Mouse (Mus musculus): ENCODE measurements around the gene Rgl3.

The Rgl3 gene

DNA sequence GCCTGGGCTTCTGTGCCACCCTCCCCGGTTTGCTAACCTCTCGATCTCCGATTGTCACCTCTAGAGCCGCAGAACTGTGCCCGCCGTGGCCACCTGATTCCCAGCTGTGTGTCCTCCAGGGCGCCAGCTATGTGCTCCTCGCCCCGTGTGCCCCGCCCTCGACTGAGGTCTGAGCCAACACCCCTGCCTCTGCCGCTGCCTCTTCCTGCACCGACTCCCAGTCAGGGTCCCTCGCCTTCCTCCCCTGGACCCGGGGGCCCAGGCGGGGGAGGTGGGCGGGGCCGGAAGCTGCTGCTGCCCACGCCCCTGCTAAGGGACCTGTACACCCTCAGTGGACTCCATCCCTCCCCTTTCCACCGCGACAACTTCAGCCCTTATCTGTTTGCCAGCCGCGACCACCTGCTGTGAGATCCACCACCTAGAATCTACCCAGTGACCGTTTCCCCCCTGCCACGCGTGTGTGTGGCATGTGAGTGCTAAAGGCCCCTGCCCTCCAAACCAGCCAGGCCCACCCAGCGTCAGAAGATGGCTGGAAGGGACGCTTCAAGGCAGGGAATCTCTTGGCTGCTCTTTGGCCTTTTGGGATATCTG is 41.6 kb downstream of the Rgl3 start:
- no peak for DNase-seq (ENCODE audit: low read depth)

DNA sequence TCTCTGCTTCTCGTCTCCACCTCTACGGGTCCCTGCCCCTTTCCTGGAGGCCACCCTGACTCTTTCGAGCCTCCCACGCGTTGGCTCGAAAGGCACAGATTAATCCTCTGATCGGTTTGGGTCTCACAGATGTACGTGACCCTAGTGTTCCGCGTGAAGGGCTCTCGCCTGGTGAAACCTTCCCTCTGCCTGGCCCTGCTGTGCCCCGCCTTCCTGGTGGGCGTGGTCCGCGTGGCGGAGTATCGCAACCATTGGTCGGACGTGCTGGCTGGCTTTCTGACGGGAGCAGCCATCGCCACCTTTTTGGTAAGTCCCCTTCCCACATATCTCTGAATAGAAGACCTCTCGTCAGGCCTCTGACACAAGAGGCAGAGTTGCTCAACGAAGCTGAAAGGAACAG is 45.0 kb downstream of the Rgl3 start:
- no peak for DNase-seq (ENCODE audit: low read depth)

DNA sequence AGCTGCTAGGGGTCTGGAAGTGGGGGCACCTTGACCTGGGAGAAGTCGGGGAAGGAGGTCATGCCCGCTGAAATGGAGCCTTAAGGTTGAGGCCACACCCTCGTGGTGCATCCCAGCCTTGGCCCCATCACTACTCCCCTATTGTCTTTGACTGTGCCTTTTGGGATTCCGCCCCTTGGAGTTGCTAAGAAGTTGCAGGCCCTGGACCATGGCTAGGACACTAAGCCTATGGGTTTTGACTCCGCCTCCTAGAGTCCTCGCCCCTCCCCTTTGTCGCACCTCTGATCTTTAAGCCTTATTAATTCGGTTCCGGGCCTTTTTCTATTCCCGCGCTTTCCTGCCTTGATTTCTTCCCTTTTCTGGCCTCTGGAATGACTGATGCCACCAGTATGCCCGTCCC is 45.6 kb downstream of the Rgl3 start:
- no peak for DNase-seq (ENCODE audit: low read depth)

DNA sequence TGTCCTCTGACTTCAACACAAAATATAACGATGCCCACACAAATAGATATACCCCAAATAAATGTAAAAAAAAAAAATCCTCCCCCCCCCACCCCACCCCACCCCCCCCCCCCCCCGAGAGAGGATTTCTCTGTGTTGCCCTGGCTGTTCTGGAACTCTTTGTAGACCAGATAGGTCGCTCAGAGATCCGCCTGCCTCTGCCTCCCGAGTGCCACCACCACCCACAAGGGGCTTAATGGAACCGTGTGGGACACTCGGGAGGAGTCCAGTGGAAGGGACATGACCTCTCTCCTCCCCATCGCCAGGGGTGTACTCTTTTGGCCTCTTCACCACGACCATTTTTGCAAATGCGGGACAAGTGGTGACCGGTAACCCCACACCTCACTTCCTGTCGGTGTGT is 46.2 kb downstream of the Rgl3 start:
- no peak for DNase-seq (ENCODE audit: low read depth)

DNA sequence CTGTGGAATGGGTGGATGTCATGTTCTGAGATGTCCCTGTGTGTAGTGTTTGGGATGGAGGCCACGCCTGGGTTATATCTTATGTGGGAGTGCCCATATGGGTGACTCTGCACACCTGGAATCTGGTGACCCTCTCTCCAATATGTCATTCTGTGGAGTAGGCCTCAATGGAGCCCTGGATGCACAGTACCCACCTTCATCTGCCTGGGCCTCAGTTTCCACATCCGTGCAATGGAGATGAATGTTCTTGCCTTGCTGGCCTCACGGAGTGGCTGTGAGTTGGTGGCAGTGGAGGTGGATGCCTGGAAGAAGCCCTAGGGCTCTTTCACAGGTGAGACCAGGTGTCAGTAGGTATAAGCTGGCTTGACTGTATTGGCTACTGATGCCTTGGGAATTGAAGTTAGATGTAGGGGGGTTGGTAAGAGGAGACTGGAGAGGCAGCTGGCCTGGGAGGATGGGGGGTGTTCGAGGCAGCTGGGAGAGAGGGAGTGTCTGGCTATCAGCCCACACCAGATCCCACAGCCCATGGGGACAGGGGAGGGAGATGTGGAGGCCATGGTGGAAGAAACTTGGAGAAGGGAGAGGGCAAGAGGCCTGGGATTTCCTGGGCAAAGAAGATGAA is 50.9 kb downstream of the Rgl3 start:
- no peak for DNase-seq (ENCODE audit: low read depth)

DNA sequence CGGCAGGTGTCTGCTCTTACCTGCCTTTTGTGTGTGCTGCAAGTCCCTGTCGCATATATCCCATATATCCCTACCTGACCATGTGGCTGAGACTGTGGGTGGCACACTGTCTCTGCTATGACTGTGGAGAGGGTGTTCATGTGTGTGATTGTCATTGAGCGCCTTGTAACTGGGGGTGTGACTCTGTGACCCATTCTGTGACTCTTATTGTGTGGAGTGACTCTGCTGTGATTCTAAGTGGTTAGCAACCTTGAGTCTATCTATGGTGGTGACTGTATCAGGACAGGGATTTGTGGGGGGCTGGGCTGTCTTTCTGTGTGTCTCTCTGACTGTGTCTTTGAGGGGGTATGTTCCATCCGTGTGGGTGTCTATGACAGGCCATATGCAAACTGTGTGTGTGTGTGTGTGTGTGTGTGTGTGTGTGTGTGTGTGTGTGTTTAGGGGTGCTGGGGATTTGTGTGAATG is 51.5 kb downstream of the Rgl3 start:
- no peak for DNase-seq (ENCODE audit: low read depth)

DNA sequence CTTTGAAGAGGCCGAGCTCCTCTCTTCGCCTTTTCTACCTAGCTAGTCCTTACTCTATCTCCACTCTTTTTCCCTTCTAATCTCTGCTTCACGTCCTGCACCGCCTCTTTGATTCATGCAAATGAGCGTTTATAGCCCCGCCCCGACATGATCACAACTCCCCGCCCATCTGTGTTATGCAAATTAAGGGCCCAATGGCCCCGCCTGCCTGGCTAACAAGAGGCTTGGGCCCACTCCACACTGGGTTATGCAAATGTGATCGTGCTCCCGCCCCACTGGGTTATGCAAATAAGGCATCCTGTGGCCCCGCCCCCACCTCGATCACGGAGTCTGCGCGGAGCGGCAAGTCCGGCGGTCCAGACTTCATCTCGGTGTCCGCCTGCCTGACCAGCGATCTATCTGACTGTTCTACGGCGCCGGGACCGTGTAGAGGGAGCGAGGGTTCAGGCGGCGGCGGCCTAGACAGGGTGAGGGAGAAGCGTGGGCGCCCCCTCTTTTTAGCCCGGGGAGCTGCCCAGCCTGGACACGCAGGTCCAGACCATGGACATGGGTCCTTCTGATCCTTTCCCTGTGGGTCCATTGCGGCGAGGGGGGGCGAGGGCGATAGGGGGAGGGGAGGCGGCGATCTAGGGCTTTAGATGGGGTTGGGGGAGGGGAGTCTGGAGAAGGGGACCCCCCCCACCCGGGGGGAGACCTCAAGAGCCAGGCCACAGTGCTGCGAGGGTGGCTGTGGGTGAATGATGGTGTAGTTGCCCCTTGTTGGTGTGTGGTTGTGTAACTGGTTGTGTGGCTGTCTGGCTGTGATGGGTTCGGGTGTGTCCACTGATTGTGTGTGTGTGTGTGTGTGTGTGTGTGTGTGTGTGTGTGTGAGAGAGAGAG is 52.3 kb downstream of the Rgl3 start, which contains the start of gene Plppr2:
TSS of gene Plppr2 (plus strand) at position 342 of the 879 bp plus-strand sequence.
- DNase-seq (ENCODE audit: low read depth): peak; percentile 93

DNA sequence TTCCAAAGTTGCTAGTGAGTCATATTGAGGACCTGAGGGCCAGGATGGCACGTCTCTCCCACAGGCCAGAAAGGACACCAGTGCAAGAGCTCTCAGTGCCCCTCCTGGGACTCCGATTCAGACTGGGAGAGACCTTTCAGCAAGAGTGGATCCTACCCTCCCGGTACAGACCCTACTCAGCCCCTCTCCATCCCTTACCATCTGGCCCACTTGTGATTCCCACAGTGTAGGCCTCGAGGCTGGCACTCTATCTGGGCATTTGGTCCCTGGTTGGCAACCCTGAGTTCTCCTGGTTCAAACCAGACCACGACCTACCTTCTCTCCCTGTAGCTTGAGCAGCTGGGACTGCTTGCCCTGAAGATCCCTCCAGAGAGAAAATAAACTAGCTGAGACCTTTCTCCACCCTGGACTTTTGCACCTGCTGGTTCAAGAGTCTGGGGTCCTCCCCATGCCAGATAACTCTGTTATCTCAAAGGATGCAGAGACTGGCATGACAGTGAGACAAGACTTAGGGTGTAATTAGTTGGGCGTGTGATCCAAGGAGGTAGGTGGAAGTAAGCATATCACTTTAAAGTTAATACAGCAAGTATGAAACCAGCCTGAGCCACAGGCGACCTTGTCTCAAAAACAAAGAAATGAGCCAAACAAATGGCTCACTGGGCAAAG is 53.6 kb downstream of the Rgl3 start:
- DNase-seq (ENCODE audit: low read depth): no peak

DNA sequence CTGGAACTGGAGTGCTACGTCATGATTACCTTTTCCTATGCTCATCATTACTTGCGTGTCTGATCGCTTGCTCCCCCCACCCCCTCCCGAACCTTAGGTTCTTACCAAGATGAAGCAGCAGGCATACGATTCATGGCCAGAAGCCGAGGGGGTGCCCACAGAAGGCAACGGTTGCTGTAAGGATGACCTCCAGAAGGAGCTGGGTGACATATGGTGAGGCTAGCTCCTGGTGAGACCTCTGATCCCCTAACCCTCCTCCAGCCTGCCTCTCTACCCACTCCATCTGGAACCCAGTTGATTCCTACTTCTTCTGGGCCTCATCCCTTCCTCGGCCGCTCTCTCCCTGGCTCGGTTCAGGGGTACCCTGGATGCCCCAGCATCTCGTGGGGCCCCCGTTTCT is 55.2 kb downstream of the Rgl3 start:
- DNase-seq (ENCODE audit: low read depth): no peak

DNA sequence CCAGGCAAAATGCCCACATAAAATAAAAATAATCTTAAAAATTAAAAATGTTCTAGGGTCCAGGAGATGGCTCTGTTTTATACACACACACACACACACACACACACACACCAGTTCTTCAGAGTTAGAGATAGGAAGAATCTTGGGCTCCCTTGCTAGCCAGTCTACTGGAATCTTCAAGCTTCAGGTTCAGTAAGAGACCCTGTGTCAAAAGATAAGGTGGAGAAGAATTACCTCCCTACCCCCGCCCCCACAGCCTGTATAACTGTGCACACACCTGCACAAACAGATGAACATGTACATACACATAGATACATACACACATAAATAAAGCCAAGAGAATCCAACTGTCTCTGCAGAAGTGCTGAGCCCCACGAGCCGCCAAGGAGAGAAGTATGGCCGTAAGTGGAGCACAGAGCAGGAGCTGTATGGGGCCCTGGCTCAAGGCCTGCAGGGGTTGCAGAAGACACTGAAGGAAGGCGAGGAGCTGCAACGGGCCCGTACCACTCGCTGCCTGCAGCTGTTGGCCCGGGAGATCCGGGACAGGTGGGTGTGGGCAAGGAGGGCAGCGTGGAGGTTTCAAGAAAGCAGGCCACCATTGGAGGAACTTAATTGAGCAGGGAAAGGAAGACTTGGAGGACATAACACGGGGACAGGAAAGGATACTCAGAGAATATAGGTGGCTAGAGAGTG is 56.7 kb downstream of the Rgl3 start:
- no peak for DNase-seq (ENCODE audit: low read depth)

DNA sequence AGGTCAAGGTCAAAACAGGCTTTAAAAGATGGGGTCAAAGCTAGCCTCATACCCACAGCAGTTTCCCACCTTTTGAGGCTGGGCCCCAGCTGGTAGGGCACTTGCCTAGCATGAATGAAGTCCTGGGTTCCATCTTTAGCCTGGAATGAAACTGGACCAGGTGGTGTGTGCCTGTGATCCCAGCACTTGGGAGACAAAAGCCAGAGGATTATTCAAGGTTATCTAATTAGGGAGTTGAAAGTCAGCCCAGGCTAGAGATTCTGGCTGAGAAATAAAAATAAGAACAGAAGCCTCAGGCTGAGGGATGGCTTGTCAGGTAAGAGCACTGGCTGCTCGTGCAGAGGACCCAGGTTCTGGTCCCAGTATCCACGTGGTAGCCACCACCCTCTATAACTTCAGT is 57.2 kb downstream of the Rgl3 start:
- DNase-seq (ENCODE audit: low read depth): no peak

DNA sequence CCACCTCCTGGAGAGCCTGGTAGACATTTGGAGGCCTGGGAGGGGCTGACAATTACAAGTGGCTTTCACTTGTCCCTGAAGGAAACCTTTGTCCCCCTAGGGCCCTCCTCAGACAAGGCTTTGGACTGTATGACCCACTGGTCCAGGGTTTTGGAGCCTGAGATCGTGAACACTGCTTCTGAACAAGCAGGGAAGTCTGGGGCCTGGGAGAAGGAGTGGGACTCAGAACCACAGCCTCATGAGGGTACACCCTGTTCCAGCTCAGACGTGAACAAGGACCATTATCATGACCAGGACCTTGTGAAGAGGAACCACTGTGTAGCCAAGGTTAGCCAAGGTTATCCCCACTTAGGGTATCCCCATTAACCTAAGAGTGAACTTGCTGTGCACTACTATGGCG is 60.0 kb downstream of the Rgl3 start:
- DNase-seq (ENCODE audit: low read depth): no peak

DNA sequence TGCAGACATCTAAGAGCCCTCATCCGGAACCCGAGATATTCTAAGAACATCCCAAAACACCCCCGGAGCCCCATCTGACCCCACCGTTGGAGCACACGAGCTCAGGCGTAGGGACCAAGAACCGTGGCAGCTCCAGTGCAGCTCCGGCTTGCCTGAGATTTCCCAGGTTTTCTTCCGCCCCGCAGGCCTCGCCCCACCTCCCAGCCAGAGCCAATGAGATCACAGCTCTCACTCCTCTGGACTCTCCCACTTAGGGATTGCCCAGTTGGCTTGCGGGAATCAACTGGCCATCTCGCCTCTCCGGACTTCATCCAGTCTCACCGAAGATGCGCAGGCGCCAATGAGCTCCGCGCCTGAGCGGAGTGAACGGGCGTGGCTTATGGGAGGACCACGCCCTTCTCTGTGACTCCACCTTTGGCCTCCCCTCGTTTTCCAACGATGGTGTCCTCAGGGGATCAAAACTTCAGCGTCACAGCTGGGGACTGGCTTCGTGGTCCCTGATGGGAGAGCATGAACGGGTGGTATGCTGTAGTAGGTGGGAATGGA is 62.0 kb downstream of the Rgl3 start, which contains the start of the genes Ccdc159 and Tmem205:
TSS of gene Ccdc159 (plus strand) at position 264 of the 546 bp plus-strand sequence.
TSS of gene Tmem205 (minus strand) at position 349 of the 546 bp plus-strand sequence.
- DNase-seq (ENCODE audit: low read depth): peak; percentile 74

DNA sequence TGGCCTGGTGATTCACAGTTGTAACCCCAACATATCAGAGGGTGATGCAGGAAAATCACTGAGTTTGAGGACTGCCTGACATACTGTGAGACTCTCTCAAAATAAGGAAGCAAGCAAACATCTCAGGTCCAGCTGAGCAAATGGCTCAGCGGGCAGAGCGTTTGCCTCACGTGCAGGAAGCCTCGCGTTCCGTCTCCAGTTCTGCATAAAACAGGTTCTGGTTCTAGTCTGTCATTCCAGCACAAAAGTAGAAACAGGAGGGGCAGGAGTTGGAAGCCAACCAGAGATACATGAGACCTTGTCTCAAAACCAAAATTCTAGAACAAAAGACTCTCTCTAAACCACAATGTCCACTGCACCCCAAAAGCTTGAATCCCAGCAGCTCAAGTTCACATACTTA is 62.5 kb downstream of the Rgl3 start:
- DNase-seq (ENCODE audit: low read depth): no peak

DNA sequence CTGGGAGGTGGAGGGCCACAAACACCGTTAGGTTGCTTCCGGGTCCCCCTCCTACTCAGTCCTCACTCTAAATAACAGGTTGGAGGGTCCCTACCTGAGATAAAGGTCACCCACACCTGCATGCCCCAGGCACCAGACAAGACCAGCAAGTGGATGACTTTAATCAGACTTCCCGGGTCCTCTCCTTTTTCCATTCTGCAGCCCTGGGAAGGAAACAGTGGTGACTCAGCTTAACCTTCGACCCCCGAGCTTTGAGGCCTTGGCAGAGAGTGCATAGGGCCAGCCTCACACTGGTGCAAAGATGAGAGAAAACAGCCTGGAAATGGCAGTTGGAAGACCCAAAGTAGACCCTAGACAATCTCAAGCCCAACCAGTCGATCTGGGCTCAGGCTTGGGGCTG is 63.1 kb downstream of the Rgl3 start:
- no peak for DNase-seq (ENCODE audit: low read depth)

DNA sequence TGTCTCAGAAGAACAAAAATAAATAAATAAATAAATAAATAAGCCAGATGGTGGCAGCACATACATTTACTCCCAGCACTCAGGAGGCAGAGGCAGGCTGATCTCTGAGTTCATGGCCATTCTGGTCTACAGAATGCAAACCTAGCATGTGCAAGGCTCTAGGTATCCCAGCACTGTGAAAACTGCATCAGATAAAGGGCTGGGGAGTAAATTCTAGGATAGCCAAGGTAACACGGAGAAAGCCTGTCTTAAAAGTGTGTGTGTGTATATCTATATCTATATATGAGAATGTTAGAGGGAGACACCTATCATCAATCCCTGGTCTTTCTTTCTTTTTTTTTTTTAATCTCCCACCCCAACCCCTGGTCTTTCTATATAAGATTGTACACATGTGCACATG is 63.7 kb downstream of the Rgl3 start:
- DNase-seq (ENCODE audit: low read depth): no peak

DNA sequence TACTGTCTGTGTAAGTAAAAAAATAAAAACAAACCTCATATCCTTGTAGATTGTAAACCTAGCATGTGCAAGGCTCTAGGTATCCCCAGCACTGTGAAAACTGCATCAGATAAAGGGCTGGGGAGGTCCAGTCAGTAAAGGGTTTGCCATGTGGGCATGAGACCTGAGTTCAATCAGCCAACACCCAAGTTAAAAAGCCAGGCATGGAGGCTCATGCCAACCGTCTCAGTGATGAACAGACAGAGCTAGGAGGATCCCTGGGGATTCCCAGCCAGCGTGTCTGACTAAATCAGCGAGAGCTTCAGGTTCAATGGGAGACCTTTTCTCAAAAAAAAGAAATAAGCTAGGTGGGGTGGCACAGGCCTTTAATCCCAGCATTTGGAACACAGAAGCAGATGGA is 64.2 kb downstream of the Rgl3 start:
- DNase-seq (ENCODE audit: low read depth): no peak

DNA sequence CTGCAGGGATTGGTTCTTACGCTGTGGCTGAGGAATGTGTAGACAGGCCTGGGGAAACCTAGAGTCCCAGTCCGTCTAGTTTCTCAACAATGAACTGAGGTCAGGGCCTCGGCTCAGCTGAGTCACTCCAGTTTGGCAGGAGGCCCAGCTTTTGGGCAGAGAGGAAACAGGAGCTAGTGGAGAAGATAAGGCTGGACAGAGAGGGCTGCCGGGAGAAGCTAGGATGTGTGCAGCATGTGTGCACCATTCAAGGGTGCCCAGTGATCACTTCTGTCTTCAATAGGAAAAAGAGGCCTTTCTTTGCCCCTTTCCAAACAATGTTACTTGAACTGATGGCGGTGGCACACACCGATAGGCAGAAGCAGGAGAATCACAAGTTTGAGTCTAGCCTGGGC is 65.2 kb downstream of the Rgl3 start:
- no peak for DNase-seq (ENCODE audit: low read depth)

DNA sequence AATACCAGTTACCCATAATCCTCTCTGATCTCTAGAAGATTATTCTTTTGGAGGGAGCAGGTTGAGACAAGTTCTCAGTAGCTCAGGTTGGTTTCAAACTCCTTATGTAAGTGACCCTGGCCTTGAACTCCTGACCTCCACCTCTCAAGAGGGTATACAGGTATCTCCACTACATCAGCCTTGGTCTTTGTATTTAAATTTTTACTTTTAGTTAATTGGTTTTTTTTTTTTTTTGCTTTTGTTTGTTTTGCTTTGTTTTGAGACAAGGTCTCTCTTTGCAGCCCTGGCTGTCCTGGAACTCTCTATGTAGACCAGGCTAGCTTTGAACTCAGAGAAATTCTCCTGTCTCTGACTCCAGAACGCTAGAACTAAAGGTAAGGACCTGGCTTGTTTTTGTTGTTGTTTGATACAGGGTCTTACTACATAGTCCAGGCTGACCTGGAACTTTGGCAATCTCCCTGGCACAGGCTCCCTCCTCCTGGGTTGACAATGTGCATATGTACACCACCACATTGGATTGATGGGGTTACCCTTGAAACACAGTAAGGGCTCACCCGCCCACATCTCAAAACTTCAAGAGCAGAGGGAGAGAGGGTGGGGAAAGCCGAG is 65.7 kb downstream of the Rgl3 start:
- DNase-seq (ENCODE audit: low read depth): no peak

DNA sequence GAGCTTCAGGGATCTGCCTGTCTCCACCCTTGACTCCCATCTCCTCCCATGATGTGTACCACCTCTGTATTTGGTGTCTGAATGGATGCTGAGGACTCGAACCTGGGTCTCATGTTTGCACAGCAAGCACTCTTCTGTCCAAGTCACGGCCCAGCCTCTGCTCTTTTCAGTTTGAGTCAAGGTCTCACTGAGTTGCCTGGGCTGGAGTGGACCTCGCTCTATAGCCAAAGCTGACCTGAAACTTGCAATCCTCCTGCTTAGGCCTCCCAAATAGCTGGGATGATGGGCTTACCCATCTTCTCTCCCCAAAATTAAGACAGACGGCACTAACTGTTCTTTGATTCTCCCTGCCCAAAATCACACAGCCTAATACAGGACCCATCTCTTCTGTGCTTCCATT is 66.2 kb downstream of the Rgl3 start:
- DNase-seq (ENCODE audit: low read depth): no peak
